Mouse (Mus musculus) left cerebral cortex, postnatal 4 days (tissue): ENCODE measurements around the gene Iqsec3. TPM values are rescaled to one million over a fixed set of nuclear protein-coding genes. Genes with fewer than 3 reads are reported as not detected.
A peak's percentile ranks its signal among the peaks of the same experiment; 100 is the strongest.

Experiments used
- DNase-seq: peaks from one replicate; pipeline ENCODE4 v3.0.0-alpha.2; 2022
- intact Hi-C: fragments of 180-260 bp; cut with DNase I; formaldehyde crosslinking; loops from one replicate; pipeline ENCODE4 v1.15.1; 2025
- microRNA-seq: library from miRNA; unstranded; fragments of <30 nt; microRNA quantifications from one replicate; pipeline ENCODE4 v1.2.0, GENCODE M21; 2022
- total RNA-seq, 2 experiments: library from RNA; stranded (reverse); gene quantifications; 2 replicates each; pipeline ENCODE4 v1.2.3; 2021

Iqsec3 gene
- total RNA-seq, 2 experiments from 2014 or later = 34.3 to 38.9 TPM

GRCm38 (mm10) chr6:121326486-121327069 lies 146.9 kb downstream of the Iqsec3 start:
- DNase-seq = peak; percentile 48
- intact Hi-C loops = no loop called here

- intact Hi-C loops = no loop called here
These were observed 147.7 kb downstream of the Iqsec3 start for GRCm38 (mm10) chr6:121325740-121326139.

GRCm38 (mm10) chr6:121325298-121325697 lies 148.2 kb downstream of the Iqsec3 start:
- intact Hi-C loops = no loop called here
- no peak for DNase-seq

More at GRCm38 (mm10) chr6:121325740-121326139, 147.7 kb downstream of the Iqsec3 start:
- no peak for DNase-seq

Small RNA genes lying within 50 kb of the gene (microRNA-seq; reads per million reads assigned to microRNA genes)
- not detected for gene Gm24855

Other genes with a start within 250 kb of the Iqsec3 start
- gene Usp18, start 227.8 kb downstream of the Iqsec3 start, total RNA-seq = not detected
- 10 to 100 TPM; 25.3 to 29.0 TPM for gene Slc6a13, start 173.5 kb downstream of the Iqsec3 start, total RNA-seq
- gene Slc6a12, start 130.6 kb downstream of the Iqsec3 start, total RNA-seq = 1 to 10 TPM; 1.1 to 1.6 TPM
- 1 to 10 TPM; 5.6 to 7.7 TPM for gene A2m, start 161.7 kb upstream of the Iqsec3 start, total RNA-seq